Mouse (Mus musculus): ENCODE measurements around the gene Crygd. TPM values are rescaled to one million over a fixed set of nuclear protein-coding genes. Genes with fewer than 3 reads are reported as not detected.

Crygd gene
- polyA plus RNA-seq, 1 experiment from 2014 or later = not detected

GRCm38 (mm10) chr1:65090370-65090769 lies 27.1 kb upstream of the Crygd start:
- Histone ChIP-seq H3K9me3 (replicated peaks; ENCODE audit: control insufficient read depth, low read length) (no peaks in the 10 kb centered on the region), H3K4me2 (ENCODE audit: low read length) (no peak overlapping the region), H3K4me3 (ENCODE audit: low read depth, low read length) (no peak overlapping the region), H3K9ac (ENCODE audit: low read length) (no peak overlapping the region), H3K27me3 (replicated peaks; ENCODE audit: control insufficient read depth, insufficient read depth, low read length) (no peaks in the 10 kb centered on the region), H3K36me3 (ENCODE audit: control insufficient read depth, insufficient read depth, low read length) (no peaks in the 10 kb centered on the region), H3K27ac (ENCODE audit: low read depth, low read length) (no peak overlapping the region), H3K4me1 (ENCODE audit: control insufficient read depth, insufficient read depth, low read length) (no peaks in the 10 kb centered on the region)
- ATAC-seq (no peak), DNase-seq (ENCODE audit: low spot score) (no peak)
- WGBS = 89% methylated on average over 2 of the region's 2 CpGs

GRCm38 (mm10) chr1:65088567-65089356 lies 25.5 kb upstream of the Crygd start:
- no peak for ATAC-seq
- no peak for DNase-seq (ENCODE audit: low spot score)
- Histone ChIP-seq H3K4me1 (ENCODE audit: control insufficient read depth, insufficient read depth, low read length) (no peaks in the 10 kb centered on the region), H3K9me3 (replicated peaks; ENCODE audit: control insufficient read depth, low read length) (no peaks in the 10 kb centered on the region), H3K27me3 (replicated peaks; ENCODE audit: control insufficient read depth, insufficient read depth, low read length) (no peaks in the 10 kb centered on the region), H3K4me2 (ENCODE audit: low read length) (no peak overlapping the region), H3K4me3 (ENCODE audit: low read depth, low read length) (no peak overlapping the region), H3K36me3 (ENCODE audit: control insufficient read depth, insufficient read depth, low read length) (no peaks in the 10 kb centered on the region), H3K9ac (ENCODE audit: low read length) (no peak overlapping the region), H3K27ac (ENCODE audit: low read depth, low read length) (no peak overlapping the region)
- 82% methylated on average over 6 of the region's 6 CpGs for WGBS

GRCm38 (mm10) chr1:65082188-65082587 lies 18.9 kb upstream of the Crygd start, which contains the start of gene Crygb:
TSS of gene Crygb (minus strand) at chr1:65082288.
- Histone ChIP-seq H3K9ac (ENCODE audit: low read length) (no peak within 1 kb of the TSS), H3K9me3 (replicated peaks; ENCODE audit: control insufficient read depth, low read length) (no peaks in the 10 kb centered on the region), H3K36me3 (ENCODE audit: control insufficient read depth, insufficient read depth, low read length) (no peaks in the 10 kb centered on the region), H3K4me2 (ENCODE audit: low read length) (0 out of 2 replicates have a peak within 1 kb of the TSS, but pooled peaks have one; percentile 14), H3K4me1 (ENCODE audit: control insufficient read depth, insufficient read depth, low read length) (no peaks in the 10 kb centered on the region), H3K4me3 (ENCODE audit: low read depth, low read length) (no peak within 1 kb of the TSS), H3K27me3 (replicated peaks; ENCODE audit: control insufficient read depth, insufficient read depth, low read length) (no peaks in the 10 kb centered on the region), H3K27ac (ENCODE audit: low read depth, low read length) (no peak within 1 kb of the TSS)
- DNase-seq (ENCODE audit: low spot score) = no peak
- WGBS = 21% methylated on average over 7 of the region's 7 CpGs
- no peak for ATAC-seq

GRCm38 (mm10) chr1:65075607-65076006 lies 12.4 kb upstream of the Crygd start:
- no peak for ATAC-seq
- no peak overlapping the region for H3K4me2 ChIP-seq (ENCODE audit: low read length)
- no peaks in the 10 kb centered on the region for H3K4me1 ChIP-seq (ENCODE audit: control insufficient read depth, insufficient read depth, low read length)
- no peaks in the 10 kb centered on the region for H3K27me3 ChIP-seq (replicated peaks; ENCODE audit: control insufficient read depth, insufficient read depth, low read length)
- H3K9ac ChIP-seq (ENCODE audit: low read length) = no peak overlapping the region
- no peak overlapping the region for H3K4me3 ChIP-seq (ENCODE audit: low read depth, low read length)
- H3K9me3 ChIP-seq (replicated peaks; ENCODE audit: control insufficient read depth, low read length) = no peaks in the 10 kb centered on the region
- no peaks in the 10 kb centered on the region for H3K36me3 ChIP-seq (ENCODE audit: control insufficient read depth, insufficient read depth, low read length)
- peak; percentile 39 for DNase-seq (ENCODE audit: low spot score)
- no peak overlapping the region for H3K27ac ChIP-seq (ENCODE audit: low read depth, low read length)
- 22% methylated on average over 5 of the region's 5 CpGs for WGBS

- no peak within 1 kb of the TSS for H3K9ac ChIP-seq (ENCODE audit: low read length)
- no peaks in the 10 kb centered on the region for H3K9me3 ChIP-seq (replicated peaks; ENCODE audit: control insufficient read depth, low read length)
- no peaks in the 10 kb centered on the region for H3K27me3 ChIP-seq (replicated peaks; ENCODE audit: control insufficient read depth, insufficient read depth, low read length)
- no peak for DNase-seq (ENCODE audit: low spot score)
- no peak within 1 kb of the TSS for H3K4me3 ChIP-seq (ENCODE audit: low read depth, low read length)
- H3K36me3 ChIP-seq (ENCODE audit: control insufficient read depth, insufficient read depth, low read length) = no peaks in the 10 kb centered on the region
- H3K4me2 ChIP-seq (ENCODE audit: low read length) = no peak within 1 kb of the TSS
- ATAC-seq = no peak
- H3K27ac ChIP-seq (ENCODE audit: low read depth, low read length) = no peak within 1 kb of the TSS
- 59% methylated on average over 6 of the region's 6 CpGs for whole genome bisulfite sequencing
- H3K4me1 ChIP-seq (ENCODE audit: control insufficient read depth, insufficient read depth, low read length) = no peaks in the 10 kb centered on the region
Measured at GRCm38 (mm10) chr1:65073589-65073988, 10.3 kb upstream of the Crygd start, which contains the start of gene Crygc. TSS of gene Crygc (minus strand) at chr1:65073689.

- H3K4me1 ChIP-seq (ENCODE audit: control insufficient read depth, insufficient read depth, low read length) = no peaks in the 10 kb centered on the region
- no peaks in the 10 kb centered on the region for H3K36me3 ChIP-seq (ENCODE audit: control insufficient read depth, insufficient read depth, low read length)
- H3K9ac ChIP-seq (ENCODE audit: low read length) = no peak overlapping the region
- H3K4me2 ChIP-seq (ENCODE audit: low read length) = no peak overlapping the region
- ATAC-seq = no peak
- H3K27me3 ChIP-seq (replicated peaks; ENCODE audit: control insufficient read depth, insufficient read depth, low read length) = no peaks in the 10 kb centered on the region
- DNase-seq (ENCODE audit: low spot score) = no peak
- no peak overlapping the region for H3K4me3 ChIP-seq (ENCODE audit: low read depth, low read length)
- no peak overlapping the region for H3K27ac ChIP-seq (ENCODE audit: low read depth, low read length)
- H3K9me3 ChIP-seq (replicated peaks; ENCODE audit: control insufficient read depth, low read length) = no peaks in the 10 kb centered on the region
Measured at GRCm38 (mm10) chr1:65067842-65068241, 4.6 kb upstream of the Crygd start.

- Histone ChIP-seq H3K27ac (ENCODE audit: low read depth, low read length) (no peak overlapping the region), H3K27me3 (replicated peaks; ENCODE audit: control insufficient read depth, insufficient read depth, low read length) (no peaks in the 10 kb centered on the region), H3K4me2 (ENCODE audit: low read length) (no peak overlapping the region), H3K9ac (ENCODE audit: low read length) (no peak overlapping the region), H3K36me3 (ENCODE audit: control insufficient read depth, insufficient read depth, low read length) (no peaks in the 10 kb centered on the region), H3K4me1 (ENCODE audit: control insufficient read depth, insufficient read depth, low read length) (no peaks in the 10 kb centered on the region), H3K9me3 (replicated peaks; ENCODE audit: control insufficient read depth, low read length) (no peaks in the 10 kb centered on the region), H3K4me3 (ENCODE audit: low read depth, low read length) (no peak overlapping the region)
- 79% methylated on average over 15 of the region's 15 CpGs for WGBS
- ATAC-seq (no peak), DNase-seq (ENCODE audit: low spot score) (peak; percentile 11)
Measured at GRCm38 (mm10) chr1:65064201-65064600, 949 bp upstream of the Crygd start.

GRCm38 (mm10) chr1:65052140-65052539 lies 11.1 kb downstream of the Crygd start:
- H3K4me3 ChIP-seq (ENCODE audit: low read depth, low read length) = no peak overlapping the region
- H3K9me3 ChIP-seq (replicated peaks; ENCODE audit: control insufficient read depth, low read length) = no peaks in the 10 kb centered on the region
- no peak overlapping the region for H3K4me2 ChIP-seq (ENCODE audit: low read length)
- ATAC-seq = no peak
- no peaks in the 10 kb centered on the region for H3K4me1 ChIP-seq (ENCODE audit: control insufficient read depth, insufficient read depth, low read length)
- H3K27ac ChIP-seq (ENCODE audit: low read depth, low read length) = no peak overlapping the region
- 30% methylated on average over 2 of the region's 2 CpGs for WGBS
- no peaks in the 10 kb centered on the region for H3K36me3 ChIP-seq (ENCODE audit: control insufficient read depth, insufficient read depth, low read length)
- H3K27me3 ChIP-seq (replicated peaks; ENCODE audit: control insufficient read depth, insufficient read depth, low read length) = no peaks in the 10 kb centered on the region
- no peak overlapping the region for H3K9ac ChIP-seq (ENCODE audit: low read length)
- DNase-seq (ENCODE audit: low spot score) = no peak

- H3K9me3 ChIP-seq (replicated peaks; ENCODE audit: control insufficient read depth, low read length) = no peaks in the 10 kb centered on the region
- no peaks in the 10 kb centered on the region for H3K4me1 ChIP-seq (ENCODE audit: control insufficient read depth, insufficient read depth, low read length)
- no peaks in the 10 kb centered on the region for H3K27me3 ChIP-seq (replicated peaks; ENCODE audit: control insufficient read depth, insufficient read depth, low read length)
- 56% methylated on average over 7 of the region's 7 CpGs for WGBS
- no peaks in the 10 kb centered on the region for H3K36me3 ChIP-seq (ENCODE audit: control insufficient read depth, insufficient read depth, low read length)
- H3K27ac ChIP-seq (ENCODE audit: low read depth, low read length) = no peak overlapping the region
- DNase-seq (ENCODE audit: low spot score) = no peak
- no peak for ATAC-seq
- H3K4me3 ChIP-seq (ENCODE audit: low read depth, low read length) = no peak overlapping the region
- H3K9ac ChIP-seq (ENCODE audit: low read length) = no peak overlapping the region
- no peak overlapping the region for H3K4me2 ChIP-seq (ENCODE audit: low read length)
Measured at GRCm38 (mm10) chr1:65051696-65052095, 11.6 kb downstream of the Crygd start.

Data from forebrain, embryonic 14.5 days (tissue).